Mouse (Mus musculus): ENCODE results near the gene Gmfb. TPM values are rescaled to one million over a fixed set of nuclear protein-coding genes. Genes with fewer than 3 reads are reported as not detected.
A peak's percentile ranks its signal among the peaks of the same experiment; 100 is the strongest.

Gene Gmfb
- polyA plus RNA-seq, 1 experiment from 2014 or later: 101 TPM

DNA sequence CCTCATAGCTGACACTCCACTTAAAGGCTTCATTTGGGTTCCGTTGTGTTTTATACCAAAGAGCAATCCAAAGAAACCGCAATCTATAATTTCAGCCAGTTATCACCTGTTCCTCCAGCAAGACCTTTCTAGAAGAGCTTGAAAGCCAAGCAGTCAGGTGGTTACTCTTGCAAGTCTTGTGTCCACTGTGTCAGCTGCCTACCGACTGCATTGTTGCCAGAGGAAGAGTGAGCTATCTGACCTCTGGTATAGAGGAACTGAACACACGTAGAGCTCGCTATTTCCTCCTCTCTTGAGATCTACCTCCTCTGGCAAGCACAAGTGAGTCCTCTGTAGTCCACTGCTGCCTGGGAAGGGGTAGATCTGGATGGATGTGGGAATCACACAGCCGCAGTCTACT, 60.9 kb downstream of the Gmfb start:
- Histone ChIP-seq H3K9me3 (no peaks in the 10 kb centered on the region; the same call in 1 of the 2 replicates), H3K4me3 (peak overlapping the region; percentile 86), H3K27me3 (replicated peaks; ENCODE audit: low read depth, poor library complexity, severe bottlenecking) (no peaks in the 10 kb centered on the region), H3K36me3 (replicated peaks) (peaks cover 17% of the 10 kb centered on the region), H3K4me1 (peaks cover 13% of the 10 kb centered on the region), H3K27ac (replicated peaks) (peak overlapping the region; percentile 90)
- WGBS: 52% methylated on average over 6 of the region's 6 CpGs
- no peak for DNase-seq (ENCODE audit: low spot score)

DNA sequence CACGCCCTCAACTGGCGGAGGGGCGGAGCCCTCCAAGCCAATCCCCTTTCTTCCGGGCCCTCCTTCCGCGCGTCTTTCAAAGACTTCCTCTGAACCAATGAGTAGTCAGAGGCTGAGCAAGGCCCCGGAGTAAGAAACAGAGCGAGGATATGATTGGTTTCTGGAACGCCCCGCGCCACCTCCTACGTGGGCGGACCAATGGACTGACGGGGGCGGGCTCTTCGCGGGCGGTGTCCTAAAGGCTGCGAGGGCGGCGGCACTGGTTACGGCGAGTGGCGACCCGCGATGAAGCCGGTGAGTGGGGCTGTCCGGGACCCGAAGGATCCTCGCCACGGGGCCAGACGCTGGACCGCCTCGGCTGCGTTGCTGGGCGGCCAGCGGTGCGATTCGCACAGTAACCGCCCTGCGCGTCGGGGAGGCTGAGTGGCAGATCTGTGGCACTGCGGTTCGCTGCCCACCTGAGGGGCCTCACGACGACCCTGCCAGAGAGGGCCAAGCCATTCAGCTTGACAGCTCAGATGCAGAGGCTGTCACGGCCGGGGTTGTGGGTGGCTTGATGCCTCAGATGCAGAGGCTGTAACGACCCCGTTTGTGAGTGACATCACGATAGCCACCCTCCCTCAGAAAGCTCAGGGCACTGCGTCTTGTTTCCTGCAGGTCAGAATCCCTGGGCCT, 61.5 kb downstream of the Gmfb start, which contains the start of gene Cdkn3:
Cdkn3 (plus strand) TSS at position 187 of the 675 bp plus-strand sequence.
- peak within 1 kb of the TSS; percentile 86 for H3K4me3 ChIP-seq
- H3K4me1 ChIP-seq: peaks cover 13% of the 10 kb centered on the region
- H3K9me3 ChIP-seq: no peaks in the 10 kb centered on the region; the same call in 1 of the 2 replicates
- peaks cover 17% of the 10 kb centered on the region for H3K36me3 ChIP-seq (replicated peaks)
- peak; percentile 93 for DNase-seq (ENCODE audit: low spot score)
- peak within 1 kb of the TSS; percentile 90 for H3K27ac ChIP-seq (replicated peaks)
- no peaks in the 10 kb centered on the region for H3K27me3 ChIP-seq (replicated peaks; ENCODE audit: low read depth, poor library complexity, severe bottlenecking)
- under 1% methylated on average over 54 of the region's 54 CpGs for WGBS

DNA sequence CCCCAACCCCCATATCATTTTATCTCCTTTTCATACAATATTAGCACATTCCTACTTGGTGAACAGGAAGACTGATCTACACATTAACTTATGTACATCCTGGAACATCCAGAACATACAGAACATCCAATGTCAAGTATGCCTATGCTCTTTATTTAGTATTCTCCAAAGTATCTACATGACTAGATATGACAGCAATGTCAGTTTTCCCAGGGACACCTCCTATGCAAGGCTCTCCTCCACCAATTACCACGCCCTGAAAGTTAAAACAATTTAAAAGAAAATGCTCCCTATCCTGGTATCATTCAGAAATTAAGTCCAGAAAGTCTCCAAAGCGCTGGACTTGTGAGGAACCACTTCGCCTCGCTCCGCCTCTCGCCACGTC, 62.1 kb downstream of the Gmfb start:
- peaks cover 13% of the 10 kb centered on the region for H3K4me1 ChIP-seq
- no peak for DNase-seq (ENCODE audit: low spot score)
- H3K9me3 ChIP-seq: no peaks in the 10 kb centered on the region; the same call in 1 of the 2 replicates
- WGBS: under 1% methylated on average over 7 of the region's 7 CpGs
- peaks cover 14% of the 10 kb centered on the region for H3K36me3 ChIP-seq (replicated peaks)
- H3K27me3 ChIP-seq (replicated peaks; ENCODE audit: low read depth, poor library complexity, severe bottlenecking): no peaks in the 10 kb centered on the region
- H3K27ac ChIP-seq (replicated peaks): 0 out of 2 replicates have a peak overlapping the region, but pooled peaks have one; percentile 7
- H3K4me3 ChIP-seq: peak overlapping the region; percentile 86

Other genes starting within 250 kb of the Gmfb start
- 41.3 and 43.1 TPM in 2 replicates for gene Cdkn3, start 61.7 kb downstream of the Gmfb start, polyA plus RNA-seq (2016; fragmentation: Nextera tagmentation; extraction: Ambion mirVana)
- gene Cnih1, start 33.8 kb downstream of the Gmfb start, polyA plus RNA-seq (2016; fragmentation: Nextera tagmentation; extraction: Ambion mirVana): 191 and 195 TPM in 2 replicates
- gene Cgrrf1, start 9.9 kb upstream of the Gmfb start, polyA plus RNA-seq (2016; fragmentation: Nextera tagmentation; extraction: Ambion mirVana): 32.1 and 35.9 TPM in 2 replicates
- gene Samd4, start 60.6 kb upstream of the Gmfb start, polyA plus RNA-seq (2016; fragmentation: Nextera tagmentation; extraction: Ambion mirVana): 3.1 and 4.6 TPM in 2 replicates